Mouse (Mus musculus): ENCODE measurements around the gene Omd.

GRCm38 (mm10) chr13:49549616-49550015 lies 32.6 kb upstream of the Omd start:
- TF ChIP-seq POLR2A (IDR thresholded peaks at IDR 0.05; ENCODE audit: borderline replicate concordance, extremely low read depth, low read depth, low read length) (no peak), CTCF (IDR thresholded peaks at IDR 0.05; ENCODE audit: insufficient read depth, low read length) (no peak)

Data from lung, adult 2 months (tissue).